19 mouse cellular contexts compared by ENCODE assay signal in genomic region chr17:75532469-75532986, GRCm38 (mm10).
"Had no signal": no experiment of that assay in that cellular context is flagged by ENCODE, and none has a peak within 500 bp of the region (broad histone marks: within the 10 kb centered on the region; RNA-seq: fewer than 3 reads in every experiment).

No protein-coding gene starts in this region.

- H3K9ac ChIP-seq: lung, embryonic 15.5 days; midbrain, embryonic 12.5 days; neural tube, embryonic 13.5 days; neural tube, embryonic 15.5 days had no signal

- H3K36me3 ChIP-seq: lung, embryonic 15.5 days; neural tube, embryonic 15.5 days had no signal

- H3K4me2 ChIP-seq: lung, embryonic 15.5 days; midbrain, embryonic 12.5 days; neural tube, embryonic 13.5 days; neural tube, embryonic 15.5 days had no signal

- H3K4me3 ChIP-seq: lung, embryonic 15.5 days; midbrain, embryonic 10.5 days; midbrain, embryonic 12.5 days; myocyte; neural tube, embryonic 13.5 days; neural tube, embryonic 15.5 days had no signal

- H3K27me3 ChIP-seq: lung, embryonic 15.5 days; midbrain, embryonic 12.5 days; neural tube, embryonic 13.5 days; neural tube, embryonic 15.5 days had no signal

- H3K9me3 ChIP-seq: lung, embryonic 15.5 days; midbrain, embryonic 10.5 days; midbrain, embryonic 12.5 days; neural tube, embryonic 13.5 days; neural tube, embryonic 15.5 days had no signal

- DNase-seq: lung, adult 18-20 months; lung, postnatal 10 days; lung, postnatal 36 days; midbrain, embryonic 14.5 days; retina, postnatal 1 day; right cerebral cortex, adult 18-20 months; right cerebral cortex, postnatal 25 days; right cerebral cortex, postnatal 4 days; spleen, adult 18-20 months; thymus, adult 18-20 months; thymus, postnatal 14 days; thymus, postnatal 36 days had no signal

- H3K27ac ChIP-seq: lung, embryonic 15.5 days; midbrain, embryonic 10.5 days; midbrain, embryonic 12.5 days; neural tube, embryonic 13.5 days; neural tube, embryonic 15.5 days had no signal

- H3K4me1 ChIP-seq: lung, embryonic 15.5 days; midbrain, embryonic 10.5 days; midbrain, embryonic 12.5 days had no signal

- ATAC-seq: midbrain, embryonic 16.5 days had no signal
